Mouse (Mus musculus) olfactory bulb, adult 2 months (tissue): ENCODE data around the gene Nkapd1.

Experiments
- CTCF ChIP-seq: fragments of 200-500 bp; IDR thresholded peaks from 2 replicates; pipeline ENCODE4 v1.5.1; 2012; ENCODE audit warnings: low read depth, mild to moderate bottlenecking, low read length, moderate library complexity; ENCODE audit not compliant: insufficient read depth
- POLR2A ChIP-seq: fragments of 200-500 bp; IDR thresholded peaks from 2 replicates; pipeline ENCODE4 v1.6.1; 2012; ENCODE audit warnings: mild to moderate bottlenecking, low read depth, low read length, moderate library complexity; ENCODE audit not compliant: insufficient read depth

DNA sequence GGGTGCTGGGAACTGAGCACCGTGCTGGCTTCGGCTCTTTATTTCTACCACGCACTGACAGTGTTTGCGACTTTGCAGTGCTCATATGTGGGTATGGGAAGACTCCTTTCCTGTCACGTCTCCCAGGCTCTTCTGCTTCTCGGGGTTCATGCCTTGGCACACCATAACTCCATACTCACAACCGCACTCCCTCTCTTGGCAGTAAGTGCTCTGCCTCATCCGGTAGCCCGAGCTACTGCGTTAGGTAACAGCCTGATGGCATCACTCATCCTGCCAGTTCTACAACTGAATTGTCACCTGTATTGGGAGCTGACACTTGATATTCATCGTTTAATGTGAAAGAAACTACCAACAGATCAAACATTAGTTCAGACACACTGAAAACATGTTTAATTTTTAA, 17.0 kb upstream of the Nkapd1 start:
- TF ChIP-seq POLR2A (no peak), CTCF (no peak)
